In the genomic region with DNA sequence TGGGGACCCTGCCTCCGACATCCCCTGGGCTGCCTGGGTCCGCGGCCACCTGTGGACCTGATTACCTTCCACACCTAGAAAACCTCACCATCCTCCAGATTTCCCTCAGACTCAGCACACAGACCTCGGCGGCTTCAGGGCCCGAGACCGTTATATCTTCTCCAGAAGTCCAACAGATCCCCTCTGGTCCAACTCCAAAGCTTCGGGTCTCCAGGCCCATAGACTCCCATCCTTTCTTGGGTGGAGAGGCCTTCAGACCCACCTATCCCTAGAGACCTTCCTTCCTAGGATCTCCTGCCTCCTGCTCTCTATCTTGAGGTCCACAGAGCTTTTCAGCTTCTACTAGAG, we compare ENCODE assay signal across 8 mouse cellular contexts. TPM values are rescaled to one million over a fixed set of nuclear protein-coding genes. Genes with fewer than 3 reads are reported as not detected.
A peak's percentile ranks its signal among the peaks of the same experiment; 100 is the strongest.
DNase-seq lines count a peak whose midpoint lies in the region; ATAC-seq lines count a peak whose summit lies in the region.

No protein-coding gene starts in this region.

- H3K4me3 ChIP-seq in kidney, embryonic 14.5 days (ENCODE audit: low read length), result peak overlapping the region; percentile 71
- H3K4me3 ChIP-seq in hindbrain, embryonic 12.5 days, result peak overlapping the region; percentile 78
- peak overlapping the region; percentile 70 for H3K4me3 ChIP-seq in midbrain, embryonic 13.5 days (replicated peaks)

- H3K4me1 ChIP-seq in kidney, embryonic 14.5 days (ENCODE audit: control insufficient read depth, insufficient read depth, low read length), result peaks cover 6% of the 10 kb centered on the region; the same call in 1 of the 2 replicates
- peaks cover 25% of the 10 kb centered on the region for H3K4me1 ChIP-seq in hindbrain, embryonic 12.5 days
- peaks cover 40% of the 10 kb centered on the region for H3K4me1 ChIP-seq in midbrain, embryonic 13.5 days (replicated peaks)

- no peaks in the 10 kb centered on the region for H3K36me3 ChIP-seq in kidney, embryonic 14.5 days (ENCODE audit: control insufficient read depth, insufficient read depth, low read length)
- no peaks in the 10 kb centered on the region for H3K36me3 ChIP-seq in hindbrain, embryonic 12.5 days
- no peaks in the 10 kb centered on the region for H3K36me3 ChIP-seq in midbrain, embryonic 13.5 days

- H3K27me3 ChIP-seq in kidney, embryonic 14.5 days (ENCODE audit: control insufficient read depth, insufficient read depth, low read length), result no peaks in the 10 kb centered on the region; the same call in 1 of the 2 replicates
- no peaks in the 10 kb centered on the region; the same call in 1 of the 2 replicates for H3K27me3 ChIP-seq in hindbrain, embryonic 12.5 days
- H3K27me3 ChIP-seq in midbrain, embryonic 13.5 days, result peaks cover 13% of the 10 kb centered on the region

- DNase-seq in kidney, postnatal 10 days, result no peak
- DNase-seq in adipocyte (ENCODE audit: low spot score), result peak; percentile 12
- DNase-seq in adrenal gland, adult 8-10 months, result no peak
- no peak for DNase-seq in thymus, postnatal 36 days
- no peak for DNase-seq in kidney, postnatal 25 days

- WGBS in kidney, embryonic 14.5 days, result 5% methylated on average over 8 of the region's 8 CpGs
- 5% methylated on average over 8 of the region's 8 CpGs for WGBS in hindbrain, embryonic 12.5 days
- 6% methylated on average over 8 of the region's 8 CpGs for WGBS in midbrain, embryonic 13.5 days

- H3K9ac ChIP-seq in kidney, embryonic 14.5 days (ENCODE audit: low read depth, low read length), result peak overlapping the region; percentile 81
- peak overlapping the region; percentile 87 for H3K9ac ChIP-seq in hindbrain, embryonic 12.5 days
- H3K9ac ChIP-seq in midbrain, embryonic 13.5 days (replicated peaks), result peak overlapping the region; percentile 82

- no peak overlapping the region for H3K27ac ChIP-seq in kidney, embryonic 14.5 days (ENCODE audit: low read depth, low read length)
- peak overlapping the region; percentile 50; the same call in 1 of the 2 replicates for H3K27ac ChIP-seq in hindbrain, embryonic 12.5 days
- H3K27ac ChIP-seq in midbrain, embryonic 13.5 days, result no peak overlapping the region

- H3K4me2 ChIP-seq in kidney, embryonic 14.5 days (replicated peaks; ENCODE audit: low read depth, low read length), result peak overlapping the region; percentile 82
- H3K4me2 ChIP-seq in hindbrain, embryonic 12.5 days (replicated peaks), result peak overlapping the region; percentile 85
- H3K4me2 ChIP-seq in midbrain, embryonic 13.5 days (replicated peaks), result peak overlapping the region; percentile 87

- no peak for ATAC-seq in kidney, embryonic 14.5 days (ENCODE audit: low FRiP score, low TSS enrichment)
- ATAC-seq in hindbrain, embryonic 12.5 days (ENCODE audit: low FRiP score), result no peak
- ATAC-seq in midbrain, embryonic 13.5 days, result no peak

- H3K9me3 ChIP-seq in kidney, embryonic 14.5 days (ENCODE audit: control insufficient read depth, low read length), result no peaks in the 10 kb centered on the region
- no peaks in the 10 kb centered on the region; the same call in 1 of the 2 replicates for H3K9me3 ChIP-seq in hindbrain, embryonic 12.5 days (replicated peaks)
- peaks cover 3% of the 10 kb centered on the region; the same call in 1 of the 2 replicates for H3K9me3 ChIP-seq in midbrain, embryonic 13.5 days

RNA-seq across cellular contexts. Expression of a gene that starts 8.6 kb away (rescaled TPM):
- 17.3 and 23.2 TPM in 2 replicates for polyA plus RNA-seq in kidney, embryonic 14.5 days (2014; fragmentation: Nextera tagmentation; extraction: Ambion mirVana)
- 22.2 and 24.5 TPM in 2 replicates for polyA plus RNA-seq in hindbrain, embryonic 12.5 days (2016; fragmentation: Nextera tagmentation; extraction: Ambion mirVana)
- 24.4 and 26.0 TPM in 2 replicates for polyA plus RNA-seq in midbrain, embryonic 13.5 days (2015; fragmentation: Nextera tagmentation; extraction: Ambion mirVana)
- 10 to 100 TPM; 12.6 to 17.2 (median 15.2) TPM for total RNA-seq in adrenal gland, adult 8-10 months (2022)

RNA-seq across cellular contexts. Expression of a gene that starts 20.4 kb away (rescaled TPM):
- polyA plus RNA-seq in kidney, embryonic 14.5 days (2014; fragmentation: Nextera tagmentation; extraction: Ambion mirVana), result 11.9 and 12.6 TPM in 2 replicates
- polyA plus RNA-seq in hindbrain, embryonic 12.5 days (2016; fragmentation: Nextera tagmentation; extraction: Ambion mirVana), result 0.19 and 0.21 TPM in 2 replicates
- 0.39 and 0.43 TPM in 2 replicates for polyA plus RNA-seq in midbrain, embryonic 13.5 days (2015; fragmentation: Nextera tagmentation; extraction: Ambion mirVana)
- total RNA-seq in adrenal gland, adult 8-10 months (2022), result not detected

RNA-seq across cellular contexts. Expression of a gene that starts 49.0 kb away (rescaled TPM):
- 6.6 TPM in 2 replicates for polyA plus RNA-seq in kidney, embryonic 14.5 days (2014; fragmentation: Nextera tagmentation; extraction: Ambion mirVana)
- 18.7 TPM in 2 replicates for polyA plus RNA-seq in hindbrain, embryonic 12.5 days (2016; fragmentation: Nextera tagmentation; extraction: Ambion mirVana)
- polyA plus RNA-seq in midbrain, embryonic 13.5 days (2015; fragmentation: Nextera tagmentation; extraction: Ambion mirVana), result 17.4 and 19.0 TPM in 2 replicates
- total RNA-seq in adrenal gland, adult 8-10 months (2022), result 10 to 100 TPM; 36.8 to 56.2 (median 47.5) TPM
